Mouse (Mus musculus): ENCODE data around the gene Grin2b. TPM values are rescaled to one million over a fixed set of nuclear protein-coding genes. Genes with fewer than 3 reads are reported as not detected.

Gene Grin2b
- polyA plus RNA-seq, 1 experiment from 2014 or later = 62.4 TPM

- no peak overlapping the region for H3K9ac ChIP-seq
- peak; percentile 70 for ATAC-seq (ENCODE audit: low FRiP score, low read depth)
- H3K36me3 ChIP-seq = no peaks in the 10 kb centered on the region
- H3K4me2 ChIP-seq = no peak overlapping the region
- H3K4me1 ChIP-seq (replicated peaks) = peaks cover 7% of the 10 kb centered on the region
- no peak overlapping the region for H3K27ac ChIP-seq (replicated peaks)
- WGBS = 37% methylated on average over 4 of the region's 4 CpGs
- no peaks in the 10 kb centered on the region for H3K9me3 ChIP-seq
- no peaks in the 10 kb centered on the region for H3K27me3 ChIP-seq
- no peak overlapping the region for H3K4me3 ChIP-seq
Measured at GRCm38 (mm10) chr6:136029235-136029939, 143.9 kb downstream of the Grin2b start.

DNA sequence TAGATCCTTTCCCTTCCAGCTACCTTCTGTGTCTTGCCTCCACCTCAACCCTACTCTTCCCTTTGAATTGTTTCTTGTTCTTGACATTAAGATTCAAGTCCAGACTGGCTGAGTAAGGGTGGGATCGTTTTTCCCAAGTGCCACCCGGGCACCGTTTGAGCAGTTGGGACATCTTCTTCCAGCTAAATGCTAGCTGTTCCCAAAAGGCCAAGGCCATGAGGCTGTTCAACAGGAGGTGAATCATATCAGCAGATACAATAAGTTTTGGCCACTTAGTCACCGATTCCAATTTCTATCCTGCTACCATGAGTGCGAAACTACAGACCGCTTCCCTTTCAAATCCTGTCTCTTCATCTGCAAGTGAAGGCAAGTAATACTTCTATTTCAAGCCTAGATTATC, 146.4 kb downstream of the Grin2b start:
- ATAC-seq (ENCODE audit: low FRiP score, low read depth) = no peak
- Histone ChIP-seq H3K27me3 (no peaks in the 10 kb centered on the region), H3K36me3 (no peaks in the 10 kb centered on the region), H3K9me3 (no peaks in the 10 kb centered on the region), H3K4me2 (no peak overlapping the region), H3K27ac (replicated peaks) (no peak overlapping the region), H3K4me1 (replicated peaks) (peaks cover 7% of the 10 kb centered on the region), H3K4me3 (no peak overlapping the region), H3K9ac (no peak overlapping the region)
- 96% methylated on average over 6 of the region's 6 CpGs for WGBS

GRCm38 (mm10) chr6:136025801-136026200, 147.5 kb downstream of the Grin2b start:
- ATAC-seq (ENCODE audit: low FRiP score, low read depth) = no peak
- no peaks in the 10 kb centered on the region for H3K9me3 ChIP-seq
- 64% methylated on average over 4 of the region's 4 CpGs for WGBS
- no peaks in the 10 kb centered on the region for H3K36me3 ChIP-seq
- no peaks in the 10 kb centered on the region for H3K27me3 ChIP-seq
- no peak overlapping the region for H3K4me2 ChIP-seq
- no peak overlapping the region for H3K4me3 ChIP-seq
- H3K4me1 ChIP-seq (replicated peaks) = peaks cover 7% of the 10 kb centered on the region
- no peak overlapping the region for H3K27ac ChIP-seq (replicated peaks)
- H3K9ac ChIP-seq = no peak overlapping the region

DNA sequence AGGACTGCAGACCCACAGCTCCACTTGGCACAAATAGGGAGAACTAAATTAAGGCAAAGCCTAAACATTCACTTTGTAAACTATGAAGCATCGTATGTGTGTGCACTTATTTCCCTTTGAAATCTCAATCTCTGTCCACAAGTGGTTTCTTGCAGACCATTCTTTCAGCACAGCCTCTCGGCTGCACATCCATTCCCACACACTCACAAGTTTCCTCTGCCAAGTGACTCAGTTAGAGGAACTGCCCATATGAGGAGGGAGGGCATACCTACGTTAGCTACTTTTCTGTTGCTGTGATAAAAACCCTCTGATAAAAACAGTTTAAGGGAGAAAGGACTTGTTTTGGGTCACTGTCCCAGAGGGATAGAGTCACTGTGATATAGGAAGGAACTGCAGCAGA, 152.9 kb downstream of the Grin2b start:
- WGBS = 89% methylated on average over 3 of the region's 3 CpGs
- ATAC-seq (ENCODE audit: low FRiP score, low read depth) = no peak
- no peak overlapping the region for H3K27ac ChIP-seq (replicated peaks)
- no peaks in the 10 kb centered on the region for H3K9me3 ChIP-seq
- H3K4me2 ChIP-seq = no peak overlapping the region
- H3K4me3 ChIP-seq = no peak overlapping the region
- no peak overlapping the region for H3K9ac ChIP-seq
- no peaks in the 10 kb centered on the region for H3K4me1 ChIP-seq (replicated peaks)
- no peaks in the 10 kb centered on the region for H3K36me3 ChIP-seq
- H3K27me3 ChIP-seq = no peaks in the 10 kb centered on the region

DNA sequence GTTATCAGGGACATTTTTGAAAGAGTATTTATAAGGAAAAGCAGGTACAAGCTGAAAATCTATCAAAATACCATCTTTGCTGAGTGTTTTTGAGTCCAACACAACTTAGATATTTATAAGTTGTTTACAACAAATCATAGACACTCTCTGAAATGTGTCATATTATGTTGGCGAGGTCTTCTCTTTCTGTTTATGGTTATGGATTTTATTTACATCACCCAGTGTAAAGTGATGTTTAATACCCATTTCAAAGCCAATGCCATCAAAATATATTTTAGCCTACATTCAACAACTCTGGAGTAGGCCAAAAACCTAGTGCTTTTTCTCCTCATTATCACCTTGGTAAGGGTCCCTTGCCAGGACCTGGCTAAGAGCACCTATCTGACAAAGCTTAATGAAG, 154.3 kb downstream of the Grin2b start:
- no peak overlapping the region for H3K4me2 ChIP-seq
- H3K9ac ChIP-seq = no peak overlapping the region
- H3K36me3 ChIP-seq = no peaks in the 10 kb centered on the region
- 91% methylated on average over 1 of the region's 1 CpGs for WGBS
- H3K4me3 ChIP-seq = no peak overlapping the region
- H3K27ac ChIP-seq (replicated peaks) = no peak overlapping the region
- no peaks in the 10 kb centered on the region for H3K27me3 ChIP-seq
- no peaks in the 10 kb centered on the region for H3K4me1 ChIP-seq (replicated peaks)
- ATAC-seq (ENCODE audit: low FRiP score, low read depth) = no peak
- H3K9me3 ChIP-seq = no peaks in the 10 kb centered on the region

- 88% methylated on average over 12 of the region's 12 CpGs for WGBS
- Histone ChIP-seq H3K9ac (no peak overlapping the region), H3K36me3 (no peaks in the 10 kb centered on the region), H3K27me3 (no peaks in the 10 kb centered on the region), H3K4me3 (no peak overlapping the region), H3K4me1 (replicated peaks) (peaks cover 16% of the 10 kb centered on the region), H3K27ac (replicated peaks) (no peak overlapping the region), H3K9me3 (no peaks in the 10 kb centered on the region), H3K4me2 (no peak overlapping the region)
- ATAC-seq (ENCODE audit: low FRiP score, low read depth) = no peak
Measured at GRCm38 (mm10) chr6:136013556-136014380, 159.5 kb downstream of the Grin2b start.

DNA sequence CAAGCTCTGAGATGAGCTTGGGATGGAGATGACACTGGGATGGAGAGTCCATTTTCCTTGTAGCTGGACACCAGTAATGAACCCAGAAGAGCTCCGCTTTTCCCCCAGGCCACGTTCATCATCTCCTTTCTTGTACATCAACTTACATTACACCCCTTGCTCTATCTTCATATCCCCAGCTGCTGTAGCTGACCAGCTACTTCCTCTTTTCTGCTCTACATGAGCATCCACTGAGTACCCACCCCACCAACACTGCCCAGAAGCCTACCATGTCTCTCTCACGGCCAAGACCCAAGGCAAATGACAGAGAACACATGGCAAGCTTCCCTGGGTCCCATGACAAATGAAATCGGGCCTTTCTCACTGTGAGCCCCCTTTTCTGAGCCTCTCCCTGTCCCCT, 161.8 kb downstream of the Grin2b start:
- 90% methylated on average over 4 of the region's 4 CpGs for WGBS
- ATAC-seq (ENCODE audit: low FRiP score, low read depth) = no peak
- H3K4me1 ChIP-seq (replicated peaks) = peaks cover 16% of the 10 kb centered on the region
- H3K9me3 ChIP-seq = no peaks in the 10 kb centered on the region
- H3K27ac ChIP-seq (replicated peaks) = no peak overlapping the region
- H3K9ac ChIP-seq = no peak overlapping the region
- no peak overlapping the region for H3K4me2 ChIP-seq
- no peak overlapping the region for H3K4me3 ChIP-seq
- no peaks in the 10 kb centered on the region for H3K27me3 ChIP-seq
- H3K36me3 ChIP-seq = no peaks in the 10 kb centered on the region

GRCm38 (mm10) chr6:136011038-136011311, 162.3 kb downstream of the Grin2b start:
- WGBS = 72% methylated on average over 4 of the region's 4 CpGs
- no peak overlapping the region for H3K9ac ChIP-seq
- no peak overlapping the region for H3K4me2 ChIP-seq
- no peak overlapping the region for H3K27ac ChIP-seq (replicated peaks)
- no peak overlapping the region for H3K4me3 ChIP-seq
- no peak for ATAC-seq (ENCODE audit: low FRiP score, low read depth)
- H3K9me3 ChIP-seq = no peaks in the 10 kb centered on the region
- H3K27me3 ChIP-seq = no peaks in the 10 kb centered on the region
- H3K4me1 ChIP-seq (replicated peaks) = peaks cover 16% of the 10 kb centered on the region
- no peaks in the 10 kb centered on the region for H3K36me3 ChIP-seq

- H3K27ac ChIP-seq (replicated peaks) = no peak overlapping the region
- ATAC-seq (ENCODE audit: low FRiP score, low read depth) = peak; percentile 50; the same call in 1 of the 2 replicates
- no peak overlapping the region for H3K4me2 ChIP-seq
- WGBS = 26% methylated on average over 7 of the region's 7 CpGs
- no peaks in the 10 kb centered on the region for H3K9me3 ChIP-seq
- no peak overlapping the region for H3K4me3 ChIP-seq
- peaks cover 16% of the 10 kb centered on the region for H3K4me1 ChIP-seq (replicated peaks)
- H3K36me3 ChIP-seq = no peaks in the 10 kb centered on the region
- no peak overlapping the region for H3K9ac ChIP-seq
- H3K27me3 ChIP-seq = no peaks in the 10 kb centered on the region
Measured at GRCm38 (mm10) chr6:136010290-136011037, 162.8 kb downstream of the Grin2b start.

DNA sequence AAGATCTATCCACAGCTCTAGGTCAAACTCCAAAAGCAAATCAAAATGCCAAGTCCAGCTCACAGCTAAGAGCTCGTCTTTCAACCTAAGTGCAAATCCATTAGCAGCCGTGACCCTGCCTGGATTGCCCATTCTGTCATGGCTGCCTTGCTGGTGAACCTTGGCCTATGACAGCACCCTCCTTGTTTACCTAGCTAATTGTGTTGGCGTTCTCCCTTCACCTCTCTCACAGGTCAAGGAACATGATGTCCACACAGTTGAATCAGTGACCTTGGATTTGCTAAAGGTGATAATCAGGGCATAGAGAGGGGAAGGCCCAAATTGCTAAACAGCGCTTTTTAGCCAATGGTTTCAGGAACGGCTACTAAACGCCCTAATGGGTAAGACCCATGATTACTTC, 165.2 kb downstream of the Grin2b start:
- no peak overlapping the region for H3K4me2 ChIP-seq
- no peaks in the 10 kb centered on the region for H3K27me3 ChIP-seq
- ATAC-seq (ENCODE audit: low FRiP score, low read depth) = no peak
- no peaks in the 10 kb centered on the region for H3K9me3 ChIP-seq
- 90% methylated on average over 6 of the region's 6 CpGs for WGBS
- no peaks in the 10 kb centered on the region for H3K36me3 ChIP-seq
- no peak overlapping the region for H3K27ac ChIP-seq (replicated peaks)
- H3K9ac ChIP-seq = no peak overlapping the region
- peaks cover 16% of the 10 kb centered on the region for H3K4me1 ChIP-seq (replicated peaks)
- H3K4me3 ChIP-seq = no peak overlapping the region

DNA sequence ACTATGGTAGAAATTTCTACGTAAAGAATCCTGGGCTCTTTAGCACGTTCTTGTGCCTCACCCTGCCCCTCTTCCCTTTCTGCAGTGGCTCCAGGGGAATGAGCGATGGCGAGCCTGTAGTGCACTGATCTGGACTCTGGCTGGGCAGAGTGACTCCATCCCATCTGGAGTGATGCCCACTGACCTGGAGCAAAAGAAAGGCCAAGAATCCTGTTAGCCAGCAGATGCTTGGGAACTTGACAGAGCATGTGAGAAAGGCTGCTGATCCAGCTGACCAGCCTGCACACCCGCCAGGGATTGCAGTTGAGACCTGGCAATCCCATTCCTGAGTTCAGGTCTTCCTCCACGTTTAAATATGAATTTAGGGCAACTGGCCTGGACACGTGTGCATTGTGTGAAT, 178.6 kb downstream of the Grin2b start:
- Histone ChIP-seq H3K4me1 (replicated peaks) (peaks cover 15% of the 10 kb centered on the region), H3K27me3 (no peaks in the 10 kb centered on the region), H3K9me3 (no peaks in the 10 kb centered on the region), H3K4me3 (no peak overlapping the region), H3K9ac (no peak overlapping the region), H3K4me2 (no peak overlapping the region), H3K36me3 (0 out of 2 replicates have a peak, but pooled peaks cover 4% of the 10 kb centered on the region), H3K27ac (replicated peaks) (0 out of 2 replicates have a peak overlapping the region, but pooled peaks have one; percentile 13)
- ATAC-seq (ENCODE audit: low FRiP score, low read depth) = 0 out of 2 replicates have a peak, but pooled peaks have one; percentile 37
- WGBS = 55% methylated on average over 7 of the region's 7 CpGs

DNA sequence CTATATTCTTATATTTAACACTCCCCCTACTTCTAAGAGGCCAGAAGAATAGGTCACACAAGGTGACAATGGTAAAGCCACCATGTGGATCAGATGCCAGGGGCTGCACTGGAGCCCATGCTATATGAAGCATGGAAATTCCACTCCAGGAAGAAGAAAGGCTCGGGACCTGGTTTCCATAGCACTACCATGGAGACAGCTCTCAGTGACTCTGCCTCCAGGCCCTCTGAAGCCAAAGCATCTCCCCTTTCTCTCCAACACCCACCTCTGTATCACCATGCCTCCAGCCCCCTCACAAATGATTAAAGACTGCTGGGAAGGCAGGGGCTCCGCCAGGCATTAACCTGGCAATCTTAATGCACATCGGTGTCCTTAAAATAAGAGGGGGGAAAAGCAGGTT, 179.4 kb downstream of the Grin2b start:
- Histone ChIP-seq H3K4me2 (no peak overlapping the region), H3K4me3 (no peak overlapping the region), H3K9ac (no peak overlapping the region), H3K36me3 (0 out of 2 replicates have a peak, but pooled peaks cover 4% of the 10 kb centered on the region), H3K9me3 (no peaks in the 10 kb centered on the region), H3K4me1 (replicated peaks) (peaks cover 15% of the 10 kb centered on the region), H3K27me3 (no peaks in the 10 kb centered on the region), H3K27ac (replicated peaks) (no peak overlapping the region)
- 37% methylated on average over 3 of the region's 3 CpGs for WGBS
- peak; percentile 64 for ATAC-seq (ENCODE audit: low FRiP score, low read depth)
